Mouse (Mus musculus): ENCODE results near the gene Bri3bp.
"Not testable (repeated sequence)": the region's sequence is repeated elsewhere in the genome, so short reads cannot be mapped to it uniquely, and the experiment has no call there.

The Bri3bp gene

DNA sequence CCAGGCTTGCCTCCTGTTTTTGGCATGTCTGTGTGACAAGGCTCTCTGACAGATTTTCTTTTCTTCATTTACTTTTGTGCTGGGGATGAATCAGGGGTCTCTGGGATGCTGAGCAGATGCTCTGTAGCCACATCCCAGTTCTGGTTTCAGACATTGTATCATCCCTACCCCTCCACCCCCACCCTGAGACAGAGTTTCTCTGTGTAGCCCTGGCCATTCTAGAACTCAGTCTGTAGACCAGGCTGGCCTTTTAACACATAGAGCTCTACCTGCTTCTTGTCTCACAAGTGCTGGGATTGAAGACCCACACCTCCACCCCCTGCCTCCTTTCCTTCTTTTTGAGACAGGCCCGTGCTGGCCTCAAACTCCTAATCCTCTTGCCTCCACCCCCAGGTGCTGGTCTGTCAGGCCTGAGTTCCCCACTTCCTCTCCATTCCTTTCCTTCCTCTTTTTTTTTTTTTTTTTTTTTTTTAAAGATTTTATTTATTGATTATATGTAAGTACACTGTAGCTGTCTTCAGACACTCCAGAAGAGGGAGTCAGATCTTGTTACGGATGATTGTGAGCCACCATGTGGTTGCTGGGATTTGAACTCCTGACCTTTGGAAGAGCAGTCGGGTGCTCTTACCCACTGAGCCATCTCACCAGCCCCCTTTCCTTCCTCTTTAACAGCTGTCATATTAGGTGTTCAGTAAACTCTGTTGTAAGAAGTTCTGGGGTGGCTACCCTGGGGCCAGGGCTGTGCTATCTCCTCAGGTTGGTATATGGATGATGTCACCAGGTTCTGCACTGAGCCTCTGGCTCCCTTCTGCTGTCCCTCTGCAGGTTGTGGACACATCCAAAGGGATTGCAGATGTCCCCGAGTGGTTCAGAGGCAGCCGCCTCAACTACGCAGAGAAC is 42.6 kb downstream of the Bri3bp start:
- in situ Hi-C loops (cut with MboI; ENCODE audit: low sequenced_read_pairs): no loop called here

DNA sequence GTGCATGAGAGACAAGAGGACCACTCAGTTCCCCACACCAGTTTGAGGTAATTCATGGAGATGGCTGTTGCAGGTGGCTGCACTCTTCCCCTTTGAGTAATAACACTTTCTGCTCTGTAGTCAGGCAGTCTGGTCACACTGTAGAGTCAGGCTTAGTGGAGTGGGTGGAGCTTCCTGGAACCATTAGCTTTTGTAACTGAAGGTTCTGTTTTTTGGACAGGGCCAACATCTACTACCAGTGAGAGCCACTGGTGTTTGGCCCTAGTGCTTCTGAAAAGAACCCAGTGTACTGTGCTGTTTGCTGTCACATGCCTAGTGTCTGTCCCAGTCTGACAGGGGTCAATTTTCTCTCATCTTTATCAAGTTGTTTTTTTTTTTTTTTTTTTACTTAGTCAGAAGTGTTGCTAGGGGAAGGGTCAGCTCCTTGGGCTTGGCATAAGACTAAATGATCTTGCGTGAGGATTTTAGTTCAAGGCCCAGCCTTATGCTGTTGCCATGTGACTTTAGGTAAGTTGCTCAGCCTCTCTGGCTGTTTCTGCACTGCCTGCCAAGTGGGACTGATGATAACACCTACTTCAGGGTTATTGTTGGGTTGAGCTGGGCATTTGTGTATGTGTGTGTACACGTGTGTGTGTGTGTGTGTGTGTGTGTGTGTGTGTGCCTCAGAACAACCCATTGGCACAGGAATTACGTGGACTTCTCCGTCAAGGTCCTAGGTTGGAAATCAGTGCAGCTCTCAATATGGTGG is 43.8 kb downstream of the Bri3bp start:
- in situ Hi-C loops (cut with MboI; ENCODE audit: low sequenced_read_pairs): no loop called here

DNA sequence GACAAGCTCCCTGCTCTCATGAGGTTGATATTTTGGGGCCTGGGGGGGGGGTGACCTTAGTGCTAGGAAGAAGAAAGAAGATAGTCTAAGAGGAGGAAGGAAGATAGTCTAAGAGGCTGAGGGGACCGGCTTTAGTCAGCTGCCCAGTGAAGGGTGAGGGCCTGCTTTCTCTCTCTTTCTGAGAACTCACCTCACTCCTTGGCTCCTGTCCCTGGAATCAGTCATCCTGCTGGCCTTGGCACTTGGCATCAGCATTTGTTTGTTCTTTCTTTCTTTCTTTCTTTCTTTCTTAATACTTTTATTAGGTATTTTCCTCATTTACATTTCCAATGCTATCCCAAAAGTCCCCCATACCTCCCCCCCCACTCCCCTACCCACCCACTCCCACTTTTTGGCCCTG is 44.7 kb downstream of the Bri3bp start:
- in situ Hi-C loops (cut with MboI; ENCODE audit: low sequenced_read_pairs): no loop called here

DNA sequence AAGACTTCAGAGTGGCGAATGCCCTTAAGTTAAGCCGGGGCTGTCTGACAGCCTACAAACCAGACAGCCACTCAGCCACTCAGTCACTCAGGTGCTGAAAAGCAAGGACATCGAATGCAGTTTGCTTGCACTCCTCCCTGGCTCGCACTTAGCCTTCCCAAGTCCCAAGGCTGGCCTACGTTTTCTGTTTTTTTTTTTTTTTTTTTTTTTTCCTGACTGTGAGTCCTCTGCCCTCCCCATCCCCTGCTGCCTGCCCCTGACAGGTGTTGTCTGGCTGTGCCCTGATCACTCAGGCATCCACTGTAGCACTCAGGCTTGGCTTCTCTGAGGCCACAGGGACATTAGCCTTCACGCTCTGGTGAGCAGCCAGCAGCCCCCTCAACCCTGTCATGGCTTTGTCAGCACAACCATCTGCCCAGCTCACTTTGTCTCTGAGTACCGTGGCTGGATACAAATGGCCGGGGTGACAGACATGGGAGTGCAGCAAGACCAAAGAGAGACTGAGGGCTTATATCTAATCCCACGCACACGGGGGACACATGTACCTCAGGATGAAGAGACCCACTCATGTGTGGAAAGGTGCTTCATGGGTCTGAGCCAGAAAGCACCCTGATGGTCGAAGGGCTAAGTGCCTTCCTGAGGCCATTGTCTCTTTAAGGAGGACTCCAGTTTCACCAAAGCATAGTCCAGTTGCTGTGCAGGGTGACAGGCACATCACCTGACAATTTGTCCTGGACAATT is 46.2 kb downstream of the Bri3bp start:
- in situ Hi-C loops (cut with MboI; ENCODE audit: low sequenced_read_pairs): no loop called here

DNA sequence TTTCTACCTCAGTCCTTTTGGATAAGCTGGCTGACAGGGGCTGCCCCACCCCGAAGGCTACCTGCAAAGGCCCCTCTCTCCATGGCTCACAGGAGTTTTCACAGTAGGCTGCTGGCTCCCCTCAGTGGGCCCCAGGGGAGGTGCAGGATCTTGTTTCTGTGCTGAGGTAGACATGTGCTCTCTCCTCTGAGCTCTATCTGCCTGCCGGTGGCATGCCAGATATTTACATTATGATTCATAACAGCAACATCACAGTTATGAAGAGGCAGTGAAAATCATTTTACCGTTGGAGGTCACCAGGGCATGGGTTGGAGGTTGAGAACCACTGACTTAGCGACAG is 46.7 kb downstream of the Bri3bp start:
- in situ Hi-C loops (cut with MboI; ENCODE audit: low sequenced_read_pairs): no loop called here

DNA sequence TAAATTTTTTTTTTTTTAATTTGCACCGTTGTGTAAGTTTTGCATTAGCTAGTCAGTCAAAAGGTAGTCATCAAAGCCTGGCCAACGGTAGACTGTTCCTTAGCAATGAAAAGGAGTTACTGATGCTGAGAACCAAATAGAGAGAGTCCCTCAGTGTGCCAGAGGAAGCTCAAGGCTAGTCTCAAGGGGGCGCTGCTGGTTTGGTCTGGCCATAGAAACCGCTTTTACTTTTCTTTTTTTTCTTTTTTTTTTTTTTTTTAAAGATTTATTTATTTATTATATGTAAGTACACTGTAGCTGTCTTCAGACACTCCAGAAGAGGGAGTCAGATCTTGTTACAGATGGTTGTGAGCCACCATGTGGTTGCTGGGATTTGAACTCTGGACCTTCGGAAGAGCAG is 47.6 kb downstream of the Bri3bp start:
- in situ Hi-C loops (cut with MboI; ENCODE audit: low sequenced_read_pairs): not testable (repeated sequence)

DNA sequence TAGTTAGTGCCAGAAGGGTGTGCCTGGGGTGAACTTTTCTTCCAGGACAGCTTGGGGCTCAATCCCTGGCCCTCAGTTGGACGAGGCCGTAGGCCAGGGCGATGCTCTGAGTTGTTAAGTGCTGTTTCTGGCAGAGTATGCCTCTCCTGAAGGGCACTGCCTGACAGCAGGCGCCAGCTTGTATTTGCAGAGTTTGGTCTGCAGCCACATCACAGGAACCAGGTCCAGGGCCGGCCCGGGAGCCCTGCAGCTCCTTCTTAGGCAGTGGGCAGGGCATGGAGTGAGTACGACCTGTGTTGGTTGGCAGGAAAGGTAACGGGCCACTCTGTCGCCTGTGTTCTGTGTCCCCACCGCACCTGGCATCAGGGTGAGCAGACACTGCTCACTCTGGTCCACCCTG is 49.7 kb downstream of the Bri3bp start:
- in situ Hi-C loops (cut with MboI; ENCODE audit: low sequenced_read_pairs): no loop called here

DNA sequence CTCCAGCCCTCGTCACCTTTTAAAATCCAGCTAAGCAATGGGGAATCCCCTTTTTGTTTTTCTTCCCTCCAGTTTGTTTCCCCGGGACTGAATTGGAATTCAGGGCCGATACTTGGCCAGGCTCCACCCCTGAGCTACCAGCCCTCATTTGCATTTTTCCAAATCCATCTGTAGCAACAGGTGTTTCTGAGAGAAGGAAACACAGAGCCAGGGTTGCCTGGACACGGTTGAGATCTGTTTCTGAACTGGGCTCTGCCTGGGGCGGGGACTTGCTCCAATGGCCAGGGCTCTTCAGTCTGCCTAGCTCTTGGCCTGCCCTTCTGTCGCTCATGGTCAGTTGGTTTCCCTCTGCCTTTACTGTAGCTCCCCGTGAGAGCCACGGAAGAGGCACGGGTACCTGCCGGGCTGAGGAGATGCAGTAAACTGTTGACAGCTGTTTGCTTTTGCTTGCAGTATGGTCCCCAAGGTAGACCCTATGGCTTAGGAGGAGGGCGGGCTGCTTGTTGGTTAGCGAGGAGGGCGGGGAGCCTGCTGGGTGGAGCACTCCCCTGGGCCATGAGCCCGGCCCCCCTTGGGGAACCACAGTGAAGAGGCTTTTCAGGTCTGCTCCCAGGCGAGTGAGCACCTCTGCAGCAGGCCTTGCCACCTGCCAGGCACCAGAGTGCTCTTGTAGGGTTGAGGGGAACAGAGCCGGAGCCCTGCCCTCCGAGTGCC is 51.2 kb downstream of the Bri3bp start:
- in situ Hi-C loops (cut with MboI; ENCODE audit: low sequenced_read_pairs): no loop called here

DNA sequence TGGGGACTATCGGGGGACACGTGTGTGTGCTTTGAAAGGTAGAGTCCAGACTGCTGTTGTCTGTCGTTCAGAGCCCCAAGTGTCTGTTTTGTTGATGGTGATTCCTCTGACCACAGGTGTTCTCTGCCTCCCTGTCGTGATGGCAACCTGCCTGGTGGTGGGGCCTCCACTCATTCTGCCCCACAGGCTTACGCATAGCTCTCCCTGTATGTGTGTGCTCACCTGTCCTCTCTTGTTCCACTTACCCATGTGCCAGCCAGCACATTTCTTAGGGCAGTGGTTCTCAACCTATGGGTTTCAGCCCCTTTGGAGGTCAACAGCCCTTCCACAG is 51.7 kb downstream of the Bri3bp start:
- in situ Hi-C loops (cut with MboI; ENCODE audit: low sequenced_read_pairs): no loop called here

DNA sequence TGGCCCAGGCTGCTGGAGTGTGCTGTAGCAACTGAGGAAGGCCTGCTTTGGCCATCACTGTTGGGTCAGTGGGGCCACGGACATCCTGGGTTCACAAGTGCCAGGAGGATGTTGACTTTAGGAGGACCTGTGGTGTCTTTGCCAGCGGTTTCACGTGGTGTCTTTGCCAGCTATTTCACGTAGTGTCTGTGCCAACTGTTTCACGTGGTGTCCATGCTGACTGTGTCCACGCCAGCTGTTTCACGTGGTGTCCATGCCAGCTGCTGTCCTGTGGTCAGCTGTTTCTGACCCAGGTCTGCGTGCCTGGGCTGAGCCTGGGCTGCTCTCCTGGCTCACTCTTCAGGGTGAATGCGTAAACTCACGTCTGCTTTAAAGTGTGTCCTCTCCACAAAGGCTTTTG is 54.3 kb downstream of the Bri3bp start:
- in situ Hi-C loops (cut with MboI; ENCODE audit: low sequenced_read_pairs): no loop called here

DNA sequence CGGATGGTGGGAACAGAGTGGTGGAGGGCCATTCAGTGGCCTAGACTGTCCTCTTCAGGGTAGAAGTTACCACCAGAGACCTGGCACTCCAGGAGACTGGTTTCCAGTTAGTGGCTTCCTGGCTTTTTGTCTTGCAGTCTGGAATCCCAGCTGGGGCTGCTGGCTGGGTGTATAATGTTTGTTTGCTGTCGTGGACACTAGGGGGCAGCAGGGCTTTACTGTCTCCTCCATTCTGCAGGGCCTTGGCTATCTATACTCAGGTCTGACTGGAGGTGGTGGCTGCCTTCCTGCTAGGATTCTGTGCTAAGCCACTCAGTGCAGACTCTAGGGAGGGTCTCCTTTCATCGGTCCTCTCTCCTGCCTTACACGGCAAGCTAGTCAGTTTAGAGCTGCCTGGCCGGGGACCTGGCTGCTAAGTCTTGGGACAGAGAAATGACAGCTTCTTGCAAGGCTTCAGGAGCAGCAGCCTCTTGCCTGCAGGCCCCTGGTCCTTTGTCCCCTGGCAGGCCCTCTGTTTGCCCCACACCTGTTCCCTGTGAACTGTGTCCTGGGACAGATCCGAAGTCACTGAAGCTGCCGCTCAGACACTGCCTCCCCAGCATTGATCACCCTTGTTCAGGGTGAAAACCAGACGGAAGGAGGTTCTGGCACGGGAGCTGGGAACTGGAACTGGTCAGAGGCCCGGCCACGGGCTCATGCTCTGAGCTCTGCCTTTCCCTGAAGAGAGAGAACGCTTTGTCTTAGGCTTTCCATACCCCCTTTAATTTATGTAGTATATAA is 56.6 kb downstream of the Bri3bp start:
- in situ Hi-C loops (cut with MboI; ENCODE audit: low sequenced_read_pairs): no loop called here

DNA sequence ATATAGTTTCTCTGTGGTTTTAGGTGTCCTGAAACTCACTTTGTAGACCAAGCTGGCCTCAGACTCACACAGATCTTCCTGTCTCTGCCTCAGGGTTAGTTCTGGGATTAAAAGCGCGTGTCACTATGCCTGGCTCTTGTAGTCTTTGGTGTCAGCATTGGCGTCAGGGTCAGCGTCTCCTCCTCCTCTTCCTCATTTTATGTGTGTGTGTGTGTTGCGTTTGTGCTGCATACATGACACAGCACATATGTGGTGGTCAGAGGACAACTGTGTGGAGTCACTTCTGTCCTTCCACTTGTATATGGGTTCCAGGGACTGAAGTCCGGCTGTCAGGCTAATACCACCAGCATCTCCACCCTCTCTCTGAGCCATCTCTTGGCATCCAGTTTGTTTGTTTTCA is 60.1 kb downstream of the Bri3bp start:
- in situ Hi-C loops (cut with MboI; ENCODE audit: low sequenced_read_pairs): no loop called here

DNA sequence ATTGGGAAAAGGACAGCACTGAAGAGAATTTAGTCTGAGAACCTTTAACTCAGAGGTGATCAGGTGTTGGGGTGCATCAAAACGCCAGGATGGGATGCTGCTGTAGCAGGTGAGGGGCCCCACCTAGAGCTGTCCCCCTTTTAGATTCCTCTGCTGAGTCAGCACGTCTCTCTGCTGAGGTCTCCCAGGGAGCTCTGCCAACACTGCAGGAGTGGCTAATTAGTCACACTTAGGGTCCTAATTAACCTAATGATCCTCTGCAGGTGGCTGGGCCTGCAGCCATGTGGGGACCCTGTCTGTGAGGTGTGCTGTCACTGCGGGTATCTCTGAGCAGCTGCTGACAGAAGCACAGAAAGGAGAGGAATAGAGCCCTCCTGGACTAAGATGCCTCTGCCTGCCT is 60.8 kb downstream of the Bri3bp start:
- in situ Hi-C loops (cut with MboI; ENCODE audit: low sequenced_read_pairs): no loop called here

DNA sequence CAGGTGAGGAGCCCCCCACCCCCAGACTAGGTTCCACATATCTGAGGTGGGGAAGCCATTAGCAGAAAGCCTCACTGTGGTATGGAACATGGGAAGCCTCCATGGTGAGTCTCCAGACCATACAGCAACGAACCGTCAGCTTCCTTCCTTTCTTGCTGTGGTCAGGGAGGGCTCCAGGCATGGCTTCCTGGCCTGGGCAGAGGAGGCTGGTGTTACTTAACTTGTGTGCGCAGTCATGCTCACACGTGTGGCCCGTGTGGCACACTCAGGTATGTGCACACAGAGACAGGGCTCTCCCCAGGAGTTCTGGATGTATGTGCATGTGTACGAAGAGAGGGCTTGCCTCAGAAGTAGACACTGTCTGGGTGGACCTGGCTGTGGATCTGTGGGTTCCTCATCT is 62.3 kb downstream of the Bri3bp start:
- in situ Hi-C loops (cut with MboI; ENCODE audit: low sequenced_read_pairs): no loop called here

DNA sequence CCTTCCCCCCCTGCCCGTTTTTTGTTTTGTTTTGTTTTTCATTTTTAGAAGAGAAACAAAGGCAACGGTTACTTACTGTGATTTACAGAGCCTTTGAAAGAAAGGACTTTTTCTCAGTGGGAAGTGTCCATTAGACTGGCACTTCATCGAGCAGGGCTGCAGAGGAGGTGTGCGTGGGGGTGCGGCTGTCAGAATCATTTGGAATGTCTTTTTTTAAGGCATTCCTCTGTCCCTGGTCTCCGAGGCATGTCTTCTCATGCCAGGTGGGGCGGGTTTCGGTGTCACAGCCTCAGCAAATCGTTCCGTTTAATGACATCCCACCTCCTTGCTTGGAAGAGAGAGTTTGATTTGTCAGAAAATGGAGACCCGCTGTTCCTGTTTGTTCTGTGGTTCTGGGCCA is 63.3 kb downstream of the Bri3bp start:
- in situ Hi-C loops (cut with MboI; ENCODE audit: low sequenced_read_pairs): no loop called here

DNA sequence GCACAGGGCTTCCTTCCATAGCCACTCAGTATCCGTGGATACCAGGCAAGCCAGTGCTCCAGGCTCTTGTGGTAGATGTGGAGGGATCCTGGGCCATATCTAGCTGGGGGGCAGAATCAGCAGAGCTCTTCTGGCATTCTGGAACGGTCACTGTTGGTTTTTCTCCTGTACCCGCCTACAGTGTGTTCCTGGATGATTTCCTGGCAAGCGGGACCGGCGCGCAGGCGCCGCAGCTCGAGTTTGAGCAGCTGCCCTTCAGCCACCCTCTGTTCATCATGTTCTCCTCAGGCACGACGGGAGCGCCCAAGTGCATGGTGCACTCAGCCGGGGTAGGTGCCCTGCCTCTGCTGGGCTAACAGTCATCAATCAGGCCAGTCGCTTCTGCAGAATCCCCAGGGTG is 64.6 kb downstream of the Bri3bp start:
- in situ Hi-C loops (cut with MboI; ENCODE audit: low sequenced_read_pairs): no loop called here

DNA sequence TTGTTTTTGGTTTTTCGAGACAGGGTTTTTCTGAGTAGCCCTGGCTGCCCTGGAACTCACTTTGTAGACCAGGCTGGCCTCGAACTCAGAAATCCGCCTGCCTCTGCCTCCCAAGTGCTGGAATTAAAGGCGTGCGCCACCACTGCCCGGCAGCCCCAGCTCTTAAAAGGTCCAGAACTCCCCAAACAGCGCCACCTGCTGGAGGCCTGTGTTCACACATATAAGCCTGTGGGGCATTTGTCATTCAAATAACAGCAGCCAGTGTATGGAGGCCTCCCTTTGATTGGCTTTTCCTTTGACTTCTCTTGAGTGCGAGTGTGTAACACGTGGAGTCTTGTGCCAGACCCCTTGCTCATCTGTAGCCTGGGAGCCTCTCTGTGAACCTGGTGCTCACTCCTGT is 66.2 kb downstream of the Bri3bp start:
- in situ Hi-C loops (cut with MboI; ENCODE audit: low sequenced_read_pairs): no loop called here

DNA sequence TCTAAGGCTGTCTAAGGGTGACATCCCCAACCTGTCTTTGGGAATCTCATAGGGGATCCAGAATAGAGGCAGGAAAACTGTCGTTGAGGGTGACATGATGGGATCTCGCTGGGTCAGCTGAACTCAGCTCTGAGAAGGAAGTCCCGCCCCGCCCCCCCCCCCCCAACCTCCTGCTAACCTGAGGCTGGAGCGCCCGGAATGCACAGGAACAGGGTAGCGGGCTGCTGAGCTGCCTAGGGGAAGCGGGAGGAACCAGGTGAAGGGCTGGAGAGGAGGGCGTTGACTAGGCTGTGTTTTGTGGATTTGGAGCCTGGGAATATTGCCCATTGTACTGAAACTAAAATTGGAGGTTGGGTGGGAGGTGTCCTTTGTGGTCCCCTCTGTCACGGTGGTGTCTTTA is 66.6 kb downstream of the Bri3bp start:
- in situ Hi-C loops (cut with MboI; ENCODE audit: low sequenced_read_pairs): no loop called here

DNA sequence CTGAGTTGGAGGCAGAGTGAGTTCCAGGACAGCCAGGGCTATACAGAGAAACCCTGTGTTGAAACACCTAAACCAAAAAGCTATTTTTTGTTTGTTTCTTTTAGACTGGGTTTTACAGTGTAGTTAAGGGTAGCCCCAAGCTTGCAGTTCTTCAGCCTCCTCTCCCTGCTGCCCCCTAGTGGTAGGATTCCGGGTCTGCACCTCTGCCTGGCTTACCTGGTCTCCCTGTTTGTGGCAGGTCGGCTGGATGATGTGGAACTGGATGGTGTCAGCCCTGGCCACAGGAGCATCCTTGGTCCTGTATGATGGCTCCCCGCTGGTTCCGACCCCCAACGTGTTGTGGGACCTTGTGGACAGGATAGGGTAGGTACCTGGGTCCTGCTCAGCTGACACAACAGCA is 68.2 kb downstream of the Bri3bp start:
- in situ Hi-C loops (cut with MboI; ENCODE audit: low sequenced_read_pairs): no loop called here

All from CH12F3 (cell line).